Mouse (Mus musculus) intestine, embryonic 14.5 days (tissue): Measurements from ENCODE around the gene Ttc9c. TPM values are rescaled to one million over a fixed set of nuclear protein-coding genes. Genes with fewer than 3 reads are reported as not detected.
A peak's percentile ranks its signal among the peaks of the same experiment; 100 is the strongest.
"Not testable (repeated sequence)": the region's sequence is repeated elsewhere in the genome, so short reads cannot be mapped to it uniquely, and the experiment has no call there.

Experiments
- ATAC-seq: fragments of 200-750 bp; cut with Nextera tagmentation; replicated peaks from 2 replicates; pipeline ENCODE4 v1.8.0; 2017; ENCODE audit warnings: low read depth, moderate number of reproducible peaks, moderate TSS enrichment, moderate library complexity; ENCODE audit not compliant: low FRiP score, low TSS enrichment
- DNase-seq: peaks from one replicate; pipeline ENCODE4 v3.0.0-alpha.2; 2018; ENCODE audit warnings: low spot score
- H3K27ac ChIP-seq: fragments of 300-500 bp; sonication (generic); 2 replicates; pipeline ENCODE4 v1.5.1; 2014; ENCODE audit warnings: low read depth, mild to moderate bottlenecking, control low read depth
- H3K27me3 ChIP-seq: fragments of 300-500 bp; sonication (generic); replicated peaks from 2 replicates; pipeline ENCODE4 v1.6.1; 2014; ENCODE audit warnings: low read length, control low read depth; ENCODE audit not compliant: control insufficient read depth, insufficient read depth
- H3K36me3 ChIP-seq: fragments of 300-500 bp; sonication (generic); 2 replicates; pipeline ENCODE4 v1.6.1; 2014; ENCODE audit warnings: low read length, control low read depth; ENCODE audit not compliant: control insufficient read depth, insufficient read depth
- H3K4me1 ChIP-seq: fragments of 300-500 bp; sonication (generic); replicated peaks from 2 replicates; pipeline ENCODE4 v1.6.1; 2014; ENCODE audit warnings: low read length, control low read depth, mixed read lengths; ENCODE audit not compliant: control insufficient read depth, insufficient read depth
- H3K4me2 ChIP-seq: fragments of 300-500 bp; sonication (generic); 2 replicates; pipeline ENCODE4 v1.6.1; 2014; ENCODE audit warnings: low read length
- H3K4me3 ChIP-seq: fragments of 300-500 bp; sonication (generic); 2 replicates; pipeline ENCODE4 v1.5.1; 2014; ENCODE audit warnings: low read depth, low read length, control low read depth, mixed read lengths
- H3K9ac ChIP-seq: fragments of 300-500 bp; sonication (generic); 2 replicates; pipeline ENCODE4 v1.6.1; 2014; ENCODE audit warnings: mild to moderate bottlenecking, low read length
- H3K9me3 ChIP-seq: fragments of 300-500 bp; sonication (generic); 2 replicates; pipeline ENCODE4 v1.6.1; 2016; ENCODE audit warnings: low read length, control low read depth; ENCODE audit not compliant: control insufficient read depth
- WGBS: fragments of 180-500 bp; shearing (Covaris S2); extraction: QIAGEN DNeasy Blood & Tissue Kit; methylation state at CpG from one replicate; pipeline ENCODE4 v1.1.7; 2014; 5-methylcytosine and 5-hydroxymethylcytosine counted together
- polyA plus RNA-seq: library from polyadenylated mRNA; unstranded; fragments of >200 nt; fragmentation: Nextera tagmentation; extraction: Ambion mirVana; gene quantifications from 2 replicates; pipeline ENCODE4 v1.2.1, GENCODE M21; 2014

Gene Ttc9c
- polyA plus RNA-seq, 1 experiment from 2014 or later = 38.5 TPM

DNA sequence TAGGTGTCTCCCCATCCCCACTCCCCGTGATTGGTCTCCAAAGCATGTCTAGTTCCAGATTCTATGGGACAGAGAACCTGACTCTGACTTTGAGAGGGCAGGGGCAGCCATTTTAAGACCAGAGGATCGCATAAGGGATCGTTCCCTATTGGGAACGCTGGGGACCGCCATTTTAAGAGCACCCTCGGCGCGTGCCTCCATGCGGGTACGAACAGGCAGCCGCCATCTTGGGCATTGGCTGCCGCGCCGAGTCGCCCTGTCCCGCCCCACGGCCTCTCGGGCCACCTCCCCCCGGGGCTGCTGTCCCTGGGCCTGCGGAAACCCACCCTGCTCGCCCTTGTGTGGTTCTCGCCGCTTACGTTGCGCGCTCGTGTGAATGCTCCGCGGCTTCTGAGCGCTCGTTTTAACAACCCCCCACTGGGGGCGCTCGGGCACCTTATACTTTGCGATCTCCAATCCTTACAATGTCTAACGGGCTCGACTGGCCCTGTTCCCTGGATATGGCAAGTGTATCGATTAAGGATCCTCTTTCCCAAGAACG is 18.2 kb upstream of the Ttc9c start, which contains the start of gene Bscl2:
Gene Bscl2, plus strand, starts transcription at position 217 of the 541 bp plus-strand sequence.
- peak; percentile 95 for DNase-seq

GRCm38 (mm10) chr19:8836327-8836726 is 17.2 kb upstream of the Ttc9c start:
- H3K4me1 ChIP-seq = peaks cover 23% of the 10 kb centered on the region
- 97% methylated on average over 10 of the region's 10 CpGs for WGBS
- peaks cover 37% of the 10 kb centered on the region for H3K36me3 ChIP-seq
- H3K9me3 ChIP-seq, H3K27me3 ChIP-seq, ATAC-seq, H3K4me2 ChIP-seq, H3K27ac ChIP-seq, H3K4me3 ChIP-seq, DNase-seq, H3K9ac ChIP-seq: not testable (repeated sequence)

More for the DNA sequence above, 18.2 kb upstream of the Ttc9c start, which contains the start of gene Bscl2:
- Histone ChIP-seq H3K27ac (peak within 1 kb of the TSS; percentile 96), H3K4me1 (peaks cover 23% of the 10 kb centered on the region), H3K9me3 (no peaks in the 10 kb centered on the region), H3K36me3 (peaks cover 27% of the 10 kb centered on the region), H3K9ac (peak within 1 kb of the TSS; percentile 75), H3K4me2 (peak within 1 kb of the TSS; percentile 98), H3K27me3 (no peaks in the 10 kb centered on the region), H3K4me3 (peak within 1 kb of the TSS; percentile 61)
- peak; percentile 74 for ATAC-seq
- WGBS = under 1% methylated on average over 38 of the region's 38 CpGs

DNA sequence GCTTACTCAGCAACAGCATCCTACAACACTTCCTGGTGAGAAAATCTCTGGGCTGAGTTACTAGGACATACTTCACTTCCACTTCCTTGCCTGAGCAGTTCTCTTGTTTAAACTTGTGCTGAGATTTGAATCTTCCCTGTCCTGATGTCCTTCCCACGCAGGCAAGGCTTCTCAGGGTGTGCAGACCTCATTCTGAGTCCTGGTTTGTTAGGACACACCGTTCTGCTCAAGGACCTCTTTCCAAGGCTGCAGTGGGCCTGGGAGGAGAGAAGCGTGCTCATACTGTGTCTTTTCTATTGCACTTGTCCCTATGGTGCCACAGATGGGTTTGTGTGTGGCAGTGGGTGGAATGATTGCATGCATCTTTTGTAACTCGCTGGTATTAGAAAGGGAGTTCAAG is 13.8 kb upstream of the Ttc9c start:
- Histone ChIP-seq H3K27ac (no peak overlapping the region), H3K9me3 (no peaks in the 10 kb centered on the region), H3K9ac (no peak overlapping the region), H3K27me3 (no peaks in the 10 kb centered on the region), H3K4me3 (no peak overlapping the region), H3K4me2 (no peak overlapping the region), H3K4me1 (peaks cover under 1% of the 10 kb centered on the region; the same call in 1 of the 2 replicates), H3K36me3 (peaks cover 70% of the 10 kb centered on the region)
- no peak for ATAC-seq
- DNase-seq = no peak
- WGBS = 93% methylated on average over 4 of the region's 4 CpGs

DNA sequence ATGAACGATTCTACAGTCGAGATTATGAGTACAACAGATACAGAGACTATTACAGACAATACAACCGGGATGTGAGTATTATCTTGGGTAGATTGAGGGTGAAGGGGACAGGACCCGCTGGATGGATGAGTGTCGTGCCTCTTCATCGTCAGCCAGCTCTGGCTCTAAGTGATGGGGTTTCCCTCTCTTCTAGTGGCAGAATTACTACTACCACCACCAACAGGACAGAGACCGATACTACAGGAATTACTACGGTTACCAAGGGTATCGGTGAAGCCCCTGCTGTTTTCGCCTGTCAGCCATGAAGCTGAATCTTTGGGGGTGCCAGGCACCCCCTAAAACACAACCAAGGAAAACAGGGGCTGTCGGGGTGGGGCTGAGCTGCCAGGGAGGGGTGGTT is 12.1 kb upstream of the Ttc9c start:
- ATAC-seq = no peak
- peaks cover 87% of the 10 kb centered on the region for H3K36me3 ChIP-seq
- H3K9me3 ChIP-seq = no peaks in the 10 kb centered on the region
- no peak for DNase-seq
- 78% methylated on average over 11 of the region's 11 CpGs for WGBS
- no peak overlapping the region for H3K4me2 ChIP-seq
- H3K4me3 ChIP-seq = no peak overlapping the region
- no peaks in the 10 kb centered on the region for H3K27me3 ChIP-seq
- no peaks in the 10 kb centered on the region for H3K4me1 ChIP-seq
- H3K27ac ChIP-seq = no peak overlapping the region
- H3K9ac ChIP-seq = no peak overlapping the region

DNA sequence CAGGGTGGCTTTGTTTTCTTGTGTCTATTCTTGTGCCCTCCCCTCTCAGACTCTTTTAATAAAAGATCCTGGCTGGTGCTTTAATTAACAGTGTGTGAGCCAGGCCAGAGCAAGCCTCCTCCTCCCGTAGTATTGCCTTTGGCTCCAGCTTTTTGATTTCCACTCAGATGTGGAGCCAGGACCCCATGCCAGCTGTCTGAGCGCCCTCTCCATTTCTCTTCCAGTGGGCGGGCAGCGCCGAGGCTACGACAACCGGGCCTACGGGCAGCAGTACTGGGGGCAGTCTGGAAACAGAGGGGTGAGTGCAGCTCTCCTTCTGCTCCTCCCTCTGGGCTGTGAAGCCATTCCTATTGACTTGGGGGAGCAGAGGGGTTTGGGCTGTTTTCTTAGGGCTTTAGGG is 11.5 kb upstream of the Ttc9c start:
- Histone ChIP-seq H3K9ac (no peak overlapping the region), H3K27ac (no peak overlapping the region), H3K9me3 (no peaks in the 10 kb centered on the region), H3K4me2 (no peak overlapping the region), H3K4me3 (no peak overlapping the region), H3K4me1 (no peaks in the 10 kb centered on the region), H3K36me3 (peaks cover 93% of the 10 kb centered on the region), H3K27me3 (no peaks in the 10 kb centered on the region)
- WGBS = 90% methylated on average over 8 of the region's 8 CpGs
- DNase-seq (no peak), ATAC-seq (no peak)

DNA sequence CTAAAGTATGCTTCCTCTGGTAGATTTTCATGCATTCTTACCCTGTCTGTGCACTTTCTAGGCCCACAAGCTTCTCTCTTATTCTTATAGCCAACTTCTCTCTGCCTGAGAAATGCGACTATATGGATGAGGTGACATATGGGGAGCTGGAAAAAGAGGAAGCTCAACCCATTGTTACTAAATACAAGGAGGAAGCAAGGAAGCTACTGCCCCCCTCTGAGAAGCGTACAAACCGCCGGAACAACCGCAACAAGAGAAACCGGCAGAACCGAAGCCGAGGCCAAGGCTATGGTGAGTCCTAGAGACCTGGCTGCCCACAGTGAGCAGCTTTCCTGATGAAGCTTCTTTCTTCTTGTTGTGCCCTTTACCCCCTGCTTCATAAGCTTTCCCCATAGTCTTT is 10.5 kb upstream of the Ttc9c start, which contains the start of gene AC129217.1:
Gene AC129217.1, plus strand, starts transcription at position 114 of the 400 bp plus-strand sequence.
- no peaks in the 10 kb centered on the region for H3K4me1 ChIP-seq
- no peak within 1 kb of the TSS for H3K4me2 ChIP-seq
- DNase-seq (no peak), ATAC-seq (no peak)
- no peak within 1 kb of the TSS for H3K4me3 ChIP-seq
- H3K27ac ChIP-seq = no peak within 1 kb of the TSS
- WGBS = 96% methylated on average over 8 of the region's 8 CpGs
- no peaks in the 10 kb centered on the region for H3K9me3 ChIP-seq
- no peaks in the 10 kb centered on the region for H3K27me3 ChIP-seq
- H3K36me3 ChIP-seq = peaks cover 100% of the 10 kb centered on the region
- H3K9ac ChIP-seq = no peak within 1 kb of the TSS

GRCm38 (mm10) chr19:8822696-8823095 is 3.6 kb upstream of the Ttc9c start:
- 73% methylated on average over 8 of the region's 8 CpGs for WGBS
- H3K4me2 ChIP-seq = peak overlapping the region; percentile 79
- no peaks in the 10 kb centered on the region for H3K27me3 ChIP-seq
- H3K9ac ChIP-seq = peak overlapping the region; percentile 14; the same call in 1 of the 2 replicates
- H3K9me3 ChIP-seq = no peaks in the 10 kb centered on the region
- peaks cover 52% of the 10 kb centered on the region for H3K36me3 ChIP-seq
- DNase-seq = no peak
- ATAC-seq = no peak
- 0 out of 2 replicates have a peak overlapping the region, but pooled peaks have one; percentile 16 for H3K4me3 ChIP-seq
- H3K27ac ChIP-seq = no peak overlapping the region
- H3K4me1 ChIP-seq = peaks cover 16% of the 10 kb centered on the region

- DNase-seq (no peak), ATAC-seq (no peak)
- Histone ChIP-seq H3K9me3 (no peaks in the 10 kb centered on the region), H3K4me1 (peaks cover 27% of the 10 kb centered on the region), H3K27me3 (no peaks in the 10 kb centered on the region), H3K4me3 (peak overlapping the region; percentile 99), H3K4me2 (peak overlapping the region; percentile 79), H3K36me3 (peaks cover 44% of the 10 kb centered on the region), H3K27ac (0 out of 2 replicates have a peak overlapping the region, but pooled peaks have one; percentile 96), H3K9ac (peak overlapping the region; percentile 94)
- under 1% methylated on average over 7 of the region's 7 CpGs for WGBS
These were observed 2.0 kb upstream of the Ttc9c start for GRCm38 (mm10) chr19:8821146-8821545.

DNA sequence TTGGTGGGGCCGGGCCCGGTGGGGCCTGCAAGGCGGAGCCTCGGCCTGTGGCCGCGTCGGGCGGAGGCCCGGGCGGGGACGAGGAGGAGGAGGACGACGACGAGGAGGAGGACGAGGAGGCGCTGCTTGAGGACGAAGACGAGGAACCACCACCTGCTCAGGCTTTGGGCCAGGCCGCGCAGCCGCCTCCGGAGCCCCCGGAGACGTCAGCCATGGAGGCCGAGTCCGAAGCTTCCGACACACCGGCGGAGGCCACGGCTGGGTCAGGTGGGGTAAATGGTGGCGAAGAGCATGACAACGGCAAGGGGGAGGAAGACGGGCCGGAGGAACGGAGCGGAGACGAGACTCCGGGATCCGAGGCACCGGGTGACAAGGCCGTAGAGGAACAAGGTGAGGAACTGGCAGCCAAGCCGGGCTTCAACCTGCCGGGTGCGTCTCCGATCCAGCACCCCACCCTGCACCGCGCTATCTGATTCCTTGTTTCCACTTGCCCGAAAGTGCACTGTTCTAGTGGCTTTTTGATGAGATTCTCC is 1.4 kb upstream of the Ttc9c start:
- peaks cover 43% of the 10 kb centered on the region for H3K36me3 ChIP-seq
- H3K4me1 ChIP-seq = peaks cover 27% of the 10 kb centered on the region
- peak overlapping the region; percentile 94 for H3K9ac ChIP-seq
- H3K4me3 ChIP-seq = peak overlapping the region; percentile 99
- H3K27ac ChIP-seq = peak overlapping the region; percentile 96
- WGBS = under 1% methylated on average over 47 of the region's 48 CpGs
- ATAC-seq (peak; percentile 22), DNase-seq (no peak)
- H3K9me3 ChIP-seq = no peaks in the 10 kb centered on the region
- no peaks in the 10 kb centered on the region for H3K27me3 ChIP-seq
- peak overlapping the region; percentile 79 for H3K4me2 ChIP-seq
